Mouse (Mus musculus) C2C12 (cell line): Measurements from ENCODE around the gene Actl10. TPM values are rescaled to one million over a fixed set of nuclear protein-coding genes. Genes with fewer than 3 reads are reported as not detected.

Source experiments
- H3K27me3 ChIP-seq: one replicate; pipeline ENCODE4 v1.6.1; 2011; ENCODE audit not compliant: control insufficient read depth, insufficient read depth, insufficient read length
- H3K36me3 ChIP-seq: one replicate; pipeline ENCODE4 v1.6.1; 2011; ENCODE audit not compliant: control insufficient read depth, insufficient read depth
- H3K4me3 ChIP-seq: one replicate; pipeline ENCODE4 v1.5.1; 2011; ENCODE audit warnings: mild to moderate bottlenecking, control low read depth; ENCODE audit not compliant: poor library complexity, insufficient read depth, severe bottlenecking
- H3K79me2 ChIP-seq: one replicate; pipeline ENCODE4 v1.6.1; 2011; ENCODE audit not compliant: control insufficient read depth, insufficient read depth
- H3K79me3 ChIP-seq: one replicate; pipeline ENCODE4 v1.6.1; 2011; ENCODE audit warnings: low read depth, control low read depth
- H3ac ChIP-seq: one replicate; pipeline ENCODE3; 2011; ENCODE audit warnings: low read depth; ENCODE audit not compliant: control insufficient read depth, insufficient read length
- CEBPB ChIP-seq: IDR thresholded peaks from one replicate; pipeline ENCODE4 v1.6.1; 2011; ENCODE audit warnings: low read depth, mild to moderate bottlenecking, control low read depth, moderate library complexity
- CTCF ChIP-seq: IDR thresholded peaks from one replicate; pipeline ENCODE4 v1.5.1; 2011; ENCODE audit not compliant: control insufficient read depth, insufficient read depth, insufficient read length
- FOSL1 ChIP-seq: IDR thresholded peaks from one replicate; pipeline ENCODE4 v1.8.0; 2011; ENCODE audit warnings: mild to moderate bottlenecking, low read length; ENCODE audit not compliant: poor library complexity, insufficient read depth, severe bottlenecking
- MAX ChIP-seq: IDR thresholded peaks from one replicate; pipeline ENCODE4 v1.6.1; 2011; ENCODE audit warnings: mild to moderate bottlenecking, control low read depth
- MYOD1 ChIP-seq: IDR thresholded peaks from one replicate; pipeline ENCODE4 v1.6.1; 2011; ENCODE audit warnings: low read depth; ENCODE audit not compliant: control insufficient read depth, insufficient read length
- MYOG ChIP-seq: IDR thresholded peaks from one replicate; pipeline ENCODE4 v1.6.1; 2011; ENCODE audit not compliant: control insufficient read depth, insufficient read length; ENCODE audit errors: extremely low read depth
- USF1 ChIP-seq: IDR thresholded peaks from one replicate; pipeline ENCODE4 v1.6.1; 2011; ENCODE audit warnings: low read depth, mild to moderate bottlenecking, control low read depth, moderate library complexity
- polyA plus RNA-seq: library from polyadenylated mRNA; unstranded; fragments of >200 nt; fragmentation: generic; extraction: Trizol; gene quantifications from one replicate; pipeline ENCODE4 v1.2.1, GENCODE M21; 2012; ENCODE audit warnings: missing spikeins

Gene Actl10
- polyA plus RNA-seq, 1 experiment, result 0.33 TPM

DNA sequence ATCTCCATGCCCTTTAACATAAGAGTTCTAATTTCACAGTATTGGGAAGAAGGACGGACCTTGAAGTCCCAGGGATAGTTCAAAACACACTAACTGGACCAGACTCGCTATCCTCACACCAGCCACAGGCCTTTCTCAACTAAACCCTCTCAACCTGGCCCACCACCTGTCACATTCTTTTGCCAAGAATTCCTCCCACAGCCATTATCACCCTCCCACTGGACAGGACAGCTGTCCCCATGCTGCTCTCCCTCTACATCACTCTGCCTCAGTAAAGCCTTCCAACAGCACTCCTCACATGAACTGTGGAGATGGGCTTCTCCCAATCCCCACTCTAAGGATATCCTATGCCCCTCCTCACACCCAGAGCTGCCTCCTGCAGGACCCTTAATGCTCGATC lies 14.0 kb downstream of the Actl10 start:
- H3K4me3 ChIP-seq, result no peak overlapping the region
- H3K79me2 ChIP-seq, result peaks cover 48% of the 10 kb centered on the region
- peaks cover 31% of the 10 kb centered on the region for H3K36me3 ChIP-seq
- TF ChIP-seq CEBPB (no peak), MYOG (no peak), MYOD1 (peak; percentile 10), CTCF (no peak)
- H3ac ChIP-seq, result no peak overlapping the region
- peaks cover 19% of the 10 kb centered on the region for H3K79me3 ChIP-seq
- no peaks in the 10 kb centered on the region for H3K27me3 ChIP-seq

GRCm38 (mm10) chr2:154566641-154567040 lies 15.1 kb downstream of the Actl10 start:
- H3K79me3 ChIP-seq, result peaks cover 19% of the 10 kb centered on the region
- TF ChIP-seq FOSL1, result no peak
- no peaks in the 10 kb centered on the region for H3K27me3 ChIP-seq
- no peak overlapping the region for H3ac ChIP-seq
- peaks cover 20% of the 10 kb centered on the region for H3K36me3 ChIP-seq
- no peak overlapping the region for H3K4me3 ChIP-seq
- peaks cover 48% of the 10 kb centered on the region for H3K79me2 ChIP-seq

- peaks cover 19% of the 10 kb centered on the region for H3K79me3 ChIP-seq
- TF ChIP-seq FOSL1 (no peak), CTCF (no peak), MYOD1 (no peak), MAX (no peak), USF1 (no peak), CEBPB (no peak), MYOG (no peak)
- peaks cover 48% of the 10 kb centered on the region for H3K79me2 ChIP-seq
Measured at GRCm38 (mm10) chr2:154567766-154568165, 16.2 kb downstream of the Actl10 start.

GRCm38 (mm10) chr2:154568329-154569070 lies 16.9 kb downstream of the Actl10 start:
- Histone ChIP-seq H3ac (peak overlapping the region; percentile 90), H3K79me2 (peaks cover 48% of the 10 kb centered on the region), H3K36me3 (peaks cover 6% of the 10 kb centered on the region), H3K79me3 (peaks cover 19% of the 10 kb centered on the region), H3K27me3 (no peaks in the 10 kb centered on the region), H3K4me3 (peak overlapping the region; percentile 50)
- TF ChIP-seq USF1 (no peak), MYOG (no peak), MYOD1 (no peak), CTCF (no peak), MAX (no peak), CEBPB (no peak), FOSL1 (no peak)

More at GRCm38 (mm10) chr2:154567766-154568165, 16.2 kb downstream of the Actl10 start:
- Histone ChIP-seq H3K4me3 (peak overlapping the region; percentile 15), H3ac (no peak overlapping the region), H3K27me3 (no peaks in the 10 kb centered on the region), H3K36me3 (peaks cover 14% of the 10 kb centered on the region)

DNA sequence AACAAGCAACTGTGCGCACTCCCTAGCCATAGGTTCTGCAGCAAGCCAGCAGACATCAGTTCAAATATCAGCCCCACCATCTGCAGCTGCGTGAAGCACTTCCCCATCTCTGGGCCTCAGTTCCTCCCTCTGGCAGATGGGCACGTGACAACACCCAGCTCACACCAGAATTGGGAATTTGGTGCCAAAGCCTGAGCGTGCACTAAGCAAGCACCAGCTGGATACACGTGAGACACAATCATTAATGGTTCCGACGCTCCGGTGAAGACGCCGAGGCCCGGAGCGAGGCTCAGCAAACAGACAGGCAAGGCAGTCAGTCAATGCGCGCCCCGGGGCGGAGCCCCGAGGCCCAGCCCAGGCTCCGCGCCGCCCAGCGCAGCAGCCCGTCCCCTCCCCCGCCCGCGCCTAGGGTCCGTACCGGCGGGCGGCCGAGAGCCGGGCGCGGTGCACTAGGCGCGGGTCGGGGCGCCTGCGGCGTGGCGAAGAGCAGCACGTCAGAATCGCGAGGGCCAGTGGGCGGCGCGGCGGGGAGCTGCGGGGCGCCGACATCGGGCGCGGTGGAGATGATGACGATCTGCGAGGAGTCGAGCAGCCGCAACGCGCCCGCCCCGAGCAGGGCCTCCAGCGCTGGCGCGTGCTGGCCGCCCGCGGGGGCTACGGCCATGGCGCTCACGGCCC lies 17.6 kb downstream of the Actl10 start:
- Histone ChIP-seq H3ac (peak overlapping the region; percentile 90), H3K79me3 (peaks cover 19% of the 10 kb centered on the region), H3K79me2 (peaks cover 48% of the 10 kb centered on the region), H3K4me3 (peak overlapping the region; percentile 50), H3K36me3 (no peaks in the 10 kb centered on the region), H3K27me3 (no peaks in the 10 kb centered on the region)
- TF ChIP-seq MAX (no peak), USF1 (peak; percentile 93)

- Histone ChIP-seq H3K4me3 (peak within 1 kb of the TSS; percentile 50), H3K27me3 (no peaks in the 10 kb centered on the region), H3ac (peak within 1 kb of the TSS; percentile 90), H3K36me3 (no peaks in the 10 kb centered on the region), H3K79me2 (peaks cover 44% of the 10 kb centered on the region), H3K79me3 (peaks cover 19% of the 10 kb centered on the region)
- TF ChIP-seq CEBPB, result no peak
- no peak for TF ChIP-seq CTCF
- no peak for TF ChIP-seq FOSL1
- TF ChIP-seq MYOD1, result no peak
- peak; percentile 50 for TF ChIP-seq USF1
- peak; percentile 65 for TF ChIP-seq MAX
Measured at GRCm38 (mm10) chr2:154569836-154570286, 18.3 kb downstream of the Actl10 start, which contains the start of gene E2f1. TSS of gene E2f1 (minus strand) at chr2:154569892.
